18 mouse cellular contexts compared by ENCODE assay signal in the genomic region with DNA sequence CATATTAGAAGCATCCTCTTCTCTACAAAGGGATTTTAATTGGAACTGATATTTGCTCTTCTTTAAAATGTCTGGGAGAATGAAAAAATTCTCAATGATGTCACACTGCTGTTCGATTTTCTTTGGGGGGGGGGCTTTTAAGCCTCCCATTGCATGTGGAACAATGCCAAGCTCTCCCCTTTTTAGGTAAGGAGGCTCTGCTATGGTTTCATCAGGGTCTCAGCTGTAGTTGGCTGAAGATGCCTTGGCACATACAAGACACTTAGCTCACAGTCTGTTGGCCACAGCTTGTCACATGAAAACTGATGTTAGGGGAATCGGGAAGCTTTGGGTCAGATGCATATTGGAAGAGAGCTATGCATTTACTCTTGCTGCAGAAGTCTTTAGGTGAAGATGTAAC. TPM values are rescaled to one million over a fixed set of nuclear protein-coding genes. Genes with fewer than 3 reads are reported as not detected.
"Had no signal": no experiment of that assay in that cellular context is flagged by ENCODE, and none has a peak within 500 bp of the region (broad histone marks: within the 10 kb centered on the region; RNA-seq: fewer than 3 reads in every experiment).

No protein-coding gene starts in this region.

- H3K4me1 ChIP-seq: midbrain, embryonic 13.5 days; neural tube, embryonic 12.5 days; stomach, embryonic 15.5 days had no signal

- H3K4me2 ChIP-seq: lung, embryonic 14.5 days; midbrain, embryonic 11.5 days; midbrain, embryonic 13.5 days; neural tube, embryonic 12.5 days; stomach, embryonic 15.5 days had no signal

- ATAC-seq: midbrain, embryonic 13.5 days; midbrain, embryonic 16.5 days had no signal

- H3K9ac ChIP-seq: lung, embryonic 14.5 days; midbrain, embryonic 13.5 days; neural tube, embryonic 12.5 days; stomach, embryonic 15.5 days had no signal

- H3K27me3 ChIP-seq: midbrain, embryonic 13.5 days; neural tube, embryonic 12.5 days; stomach, embryonic 15.5 days had no signal

- H3K36me3 ChIP-seq: midbrain, embryonic 13.5 days; neural tube, embryonic 12.5 days; stomach, embryonic 15.5 days had no signal

- H3K27ac ChIP-seq: macrophage; midbrain, embryonic 13.5 days; neural tube, embryonic 12.5 days; stomach, embryonic 15.5 days; stomach, postnatal 0 days had no signal

- H3K9me3 ChIP-seq: megakaryocyte, embryonic 14.5 days; midbrain, embryonic 13.5 days; neural tube, embryonic 12.5 days; stomach, embryonic 15.5 days had no signal

- H3K4me3 ChIP-seq: megakaryocyte, embryonic 14.5 days; midbrain, embryonic 13.5 days; neural tube, embryonic 12.5 days; stomach, embryonic 15.5 days had no signal

- DNase-seq: lung, adult 18-20 months; lung, embryonic 14.5 days; lung, postnatal 14 days; lung, postnatal 36 days; right cerebral cortex, postnatal 14 days; thymus, adult 2 months; thymus, postnatal 25 days; thymus, postnatal 4 days had no signal

RNA-seq across cellular contexts. Expression of gene Arpp21, which starts 20.2 kb away (rescaled TPM):
- total RNA-seq: monocyte, adult 5-6 weeks had no signal
- polyA plus RNA-seq: urinary bladder, adult 2 months had no signal
